Mouse (Mus musculus): ENCODE measurements around the gene Cyp27b1.

DNA sequence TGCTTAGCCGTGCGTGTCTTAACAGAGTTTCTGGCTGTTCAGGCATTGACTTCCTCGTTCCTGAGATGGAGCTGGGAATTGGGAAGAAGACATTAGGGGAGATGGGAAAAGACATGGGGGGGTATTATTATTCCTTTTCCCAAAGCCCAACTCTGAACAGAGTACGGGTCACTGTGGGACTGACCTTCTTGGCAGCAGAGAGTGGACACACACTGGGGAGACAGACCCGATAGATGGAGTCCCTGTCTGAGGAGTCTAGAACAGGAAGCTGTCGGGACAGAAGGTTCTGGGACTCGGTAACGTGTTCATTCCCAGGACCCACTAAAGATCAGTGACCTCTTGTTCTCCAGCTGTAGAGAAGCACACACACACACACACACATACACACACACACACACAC, 27.6 kb downstream of the Cyp27b1 start:
- TF ChIP-seq POLR2A (IDR thresholded peaks at IDR 0.05; ENCODE audit: control insufficient read depth, extremely low read depth, insufficient read depth, low read length, poor library complexity) (no peak), CTCF (IDR thresholded peaks at IDR 0.05; ENCODE audit: borderline replicate concordance, control insufficient read depth, extremely low read depth, insufficient read depth, low read length, poor library complexity) (no peak)

Measured in thymus, adult 2 months (tissue).